Mouse (Mus musculus) lung, postnatal 0 days (tissue): Measurements from ENCODE around the gene Elmo2.

ENCODE experiments used
- CTCF ChIP-seq: IDR thresholded peaks from 2 replicates; pipeline ENCODE4 v1.5.1; 2016; ENCODE audit warnings: antibody characterized with exemption, mild to moderate bottlenecking
- EP300 ChIP-seq: IDR thresholded peaks from 2 replicates; pipeline ENCODE4 v1.6.1; 2016; ENCODE audit warnings: antibody characterized with exemption, mild to moderate bottlenecking, control low read depth

GRCm38 (mm10) chr2:165300885-165301284 is 25.4 kb downstream of the Elmo2 start:
- TF ChIP-seq CTCF (no peak), EP300 (no peak)
